Mouse (Mus musculus) bone marrow macrophage, adult 2 months (primary cell): Measurements from ENCODE around the gene Dbx2.

Source experiments
- CTCF ChIP-seq: IDR thresholded peaks from 2 replicates; pipeline ENCODE4 v1.5.1; 2012; ENCODE audit warnings: low read depth, mild to moderate bottlenecking, low read length, moderate library complexity
- POLR2A ChIP-seq: IDR thresholded peaks from 2 replicates; pipeline ENCODE4 v1.6.1; 2012; ENCODE audit warnings: mild to moderate bottlenecking, low read depth, low read length, borderline replicate concordance

- no peak for TF ChIP-seq CTCF
- no peak for TF ChIP-seq POLR2A
Observed at GRCm38 (mm10) chr15:95601179-95601578, 54.6 kb downstream of the Dbx2 start.
